Mouse (Mus musculus): Measurements from ENCODE around the gene Atp1b2. TPM values are rescaled to one million over a fixed set of nuclear protein-coding genes. Genes with fewer than 3 reads are reported as not detected.

Atp1b2 gene
- polyA plus RNA-seq, 1 experiment from 2014 or later: 31.0 TPM

- ATAC-seq (replicated peaks; ENCODE audit: insufficient number of reproducible peaks, low FRiP score, low TSS enrichment): no peak
- Histone ChIP-seq H3K4me2 (peak overlapping the region; percentile 99), H3K27ac (ENCODE audit: low read depth, low read length) (peak overlapping the region; percentile 77; the same call in 1 of the 2 replicates), H3K36me3 (ENCODE audit: control insufficient read depth, insufficient read depth, low read length) (no peaks in the 10 kb centered on the region), H3K27me3 (ENCODE audit: control insufficient read depth, insufficient read depth, low read length) (no peaks in the 10 kb centered on the region), H3K9me3 (replicated peaks; ENCODE audit: control insufficient read depth, low read length) (no peaks in the 10 kb centered on the region), H3K4me1 (ENCODE audit: control insufficient read depth, insufficient read depth, low read length) (peaks cover 42% of the 10 kb centered on the region), H3K4me3 (ENCODE audit: low read depth, low read length) (peak overlapping the region; percentile 59), H3K9ac (ENCODE audit: low read depth, low read length) (peak overlapping the region; percentile 83; the same call in 1 of the 2 replicates)
- WGBS (ENCODE audit: insufficient replicate concordance): 50% methylated on average over 3 of the region's 3 CpGs
Observed at GRCm38 (mm10) chr11:69604347-69604746, 1.4 kb downstream of the Atp1b2 start.

DNA sequence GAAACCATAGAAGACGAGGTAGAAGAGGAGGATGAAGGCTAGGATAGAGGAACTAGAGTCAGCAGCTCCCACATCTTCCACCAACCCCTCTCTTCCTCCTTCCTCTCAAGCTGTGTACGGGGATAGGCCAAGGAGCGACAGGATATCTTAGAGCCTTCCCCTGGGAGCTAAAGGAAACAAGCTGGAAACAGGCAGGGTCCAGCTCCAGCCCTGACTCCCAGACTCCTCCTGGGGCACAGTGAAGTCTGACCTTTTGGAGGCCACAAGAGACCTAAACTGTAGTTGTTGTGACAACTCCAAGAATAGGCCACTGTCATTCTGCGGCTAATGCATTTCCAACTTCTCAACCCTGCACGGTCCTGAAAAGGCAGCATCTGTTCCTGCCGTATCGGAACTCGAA lies 2.2 kb downstream of the Atp1b2 start:
- no peak for ATAC-seq (replicated peaks; ENCODE audit: insufficient number of reproducible peaks, low FRiP score, low TSS enrichment)
- H3K4me3 ChIP-seq (ENCODE audit: low read depth, low read length): no peak overlapping the region
- no peaks in the 10 kb centered on the region for H3K27me3 ChIP-seq (ENCODE audit: control insufficient read depth, insufficient read depth, low read length)
- 68% methylated on average over 8 of the region's 8 CpGs for WGBS (ENCODE audit: insufficient replicate concordance)
- peak overlapping the region; percentile 99; the same call in 1 of the 2 replicates for H3K4me2 ChIP-seq
- peaks cover 44% of the 10 kb centered on the region for H3K4me1 ChIP-seq (ENCODE audit: control insufficient read depth, insufficient read depth, low read length)
- H3K36me3 ChIP-seq (ENCODE audit: control insufficient read depth, insufficient read depth, low read length): no peaks in the 10 kb centered on the region
- H3K9ac ChIP-seq (ENCODE audit: low read depth, low read length): no peak overlapping the region
- no peak overlapping the region for H3K27ac ChIP-seq (ENCODE audit: low read depth, low read length)
- no peaks in the 10 kb centered on the region for H3K9me3 ChIP-seq (replicated peaks; ENCODE audit: control insufficient read depth, low read length)

DNA sequence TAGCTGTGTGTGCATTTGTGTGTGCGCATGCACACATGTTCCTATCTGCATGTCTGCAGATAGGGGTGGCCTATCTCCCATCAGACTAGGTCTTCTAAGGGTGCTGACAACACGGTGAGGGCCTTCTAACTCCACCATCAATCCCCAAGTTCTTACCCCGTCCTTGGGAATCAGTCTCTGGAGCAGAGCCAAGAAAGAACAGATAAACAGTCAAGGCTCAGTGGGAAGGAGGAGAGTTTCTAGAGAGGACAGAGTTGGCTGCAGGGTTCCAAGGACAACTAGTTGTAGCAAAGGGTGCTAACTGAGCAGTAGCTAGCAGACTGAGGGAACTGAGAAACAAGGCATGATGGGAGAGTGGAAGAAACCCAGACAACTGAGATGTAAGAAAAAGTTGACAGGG lies 4.0 kb downstream of the Atp1b2 start:
- no peaks in the 10 kb centered on the region for H3K36me3 ChIP-seq (ENCODE audit: control insufficient read depth, insufficient read depth, low read length)
- peak overlapping the region; percentile 15; the same call in 1 of the 2 replicates for H3K4me2 ChIP-seq
- WGBS (ENCODE audit: insufficient replicate concordance): 31% methylated on average over 3 of the region's 3 CpGs
- peaks cover 44% of the 10 kb centered on the region for H3K4me1 ChIP-seq (ENCODE audit: control insufficient read depth, insufficient read depth, low read length)
- no peak overlapping the region for H3K4me3 ChIP-seq (ENCODE audit: low read depth, low read length)
- peak overlapping the region; percentile 31; the same call in 1 of the 2 replicates for H3K9ac ChIP-seq (ENCODE audit: low read depth, low read length)
- H3K9me3 ChIP-seq (replicated peaks; ENCODE audit: control insufficient read depth, low read length): no peaks in the 10 kb centered on the region
- no peaks in the 10 kb centered on the region for H3K27me3 ChIP-seq (ENCODE audit: control insufficient read depth, insufficient read depth, low read length)
- no peak for ATAC-seq (replicated peaks; ENCODE audit: insufficient number of reproducible peaks, low FRiP score, low TSS enrichment)
- peak overlapping the region; percentile 48; the same call in 1 of the 2 replicates for H3K27ac ChIP-seq (ENCODE audit: low read depth, low read length)

DNA sequence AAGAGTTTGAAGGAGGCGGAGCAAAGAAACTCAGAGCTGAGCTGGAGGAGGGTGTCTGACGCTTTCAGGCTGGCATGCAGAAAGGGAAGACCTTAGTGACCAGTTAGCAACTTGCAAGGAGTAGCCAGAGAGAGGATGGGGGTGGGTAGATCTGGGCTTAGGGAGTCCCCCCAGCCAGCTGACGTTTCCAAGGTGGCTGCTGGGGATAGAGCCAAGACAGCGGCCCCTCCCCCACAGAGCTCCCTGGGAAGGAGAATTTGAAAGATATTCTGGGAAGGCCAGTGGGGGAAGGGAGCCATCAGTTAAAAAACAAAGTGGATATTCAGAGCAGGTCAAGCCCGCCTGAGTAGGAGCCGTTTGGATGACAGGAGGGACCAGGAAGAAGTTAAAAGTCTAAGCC lies 5.6 kb downstream of the Atp1b2 start:
- Histone ChIP-seq H3K27me3 (ENCODE audit: control insufficient read depth, insufficient read depth, low read length) (no peaks in the 10 kb centered on the region), H3K4me1 (ENCODE audit: control insufficient read depth, insufficient read depth, low read length) (peaks cover 44% of the 10 kb centered on the region), H3K36me3 (ENCODE audit: control insufficient read depth, insufficient read depth, low read length) (no peaks in the 10 kb centered on the region), H3K27ac (ENCODE audit: low read depth, low read length) (peak overlapping the region; percentile 73), H3K4me2 (peak overlapping the region; percentile 41), H3K9ac (ENCODE audit: low read depth, low read length) (no peak overlapping the region; the same call in 1 of the 2 replicates), H3K4me3 (ENCODE audit: low read depth, low read length) (no peak overlapping the region), H3K9me3 (replicated peaks; ENCODE audit: control insufficient read depth, low read length) (no peaks in the 10 kb centered on the region)
- WGBS (ENCODE audit: insufficient replicate concordance): 8% methylated on average over 6 of the region's 6 CpGs
- peak; percentile 53; the same call in 1 of the 2 replicates for ATAC-seq (replicated peaks; ENCODE audit: insufficient number of reproducible peaks, low FRiP score, low TSS enrichment)

DNA sequence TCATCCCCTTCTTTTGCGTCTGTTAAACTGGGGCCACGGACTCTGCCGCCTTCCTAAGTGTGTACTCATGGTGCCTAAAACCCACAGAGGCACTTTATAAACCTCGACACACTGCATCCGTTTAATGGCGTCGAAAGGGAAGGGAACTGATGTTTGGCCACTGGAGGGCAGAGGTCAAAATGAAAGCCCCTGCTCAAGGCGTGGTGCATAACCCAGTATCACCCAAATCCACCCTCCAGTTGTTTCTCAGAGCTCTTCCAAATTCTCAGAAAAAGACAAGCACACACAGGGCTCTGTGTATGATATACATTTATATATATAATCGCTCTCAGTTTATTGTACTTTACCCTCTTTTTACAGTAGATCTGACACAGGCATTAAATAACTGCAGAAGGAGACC lies 6.3 kb downstream of the Atp1b2 start:
- no peak overlapping the region for H3K4me3 ChIP-seq (ENCODE audit: low read depth, low read length)
- H3K9me3 ChIP-seq (replicated peaks; ENCODE audit: control insufficient read depth, low read length): no peaks in the 10 kb centered on the region
- ATAC-seq (replicated peaks; ENCODE audit: insufficient number of reproducible peaks, low FRiP score, low TSS enrichment): no peak; the same call in 1 of the 2 replicates
- H3K9ac ChIP-seq (ENCODE audit: low read depth, low read length): no peak overlapping the region; the same call in 1 of the 2 replicates
- 7% methylated on average over 9 of the region's 9 CpGs for WGBS (ENCODE audit: insufficient replicate concordance)
- H3K36me3 ChIP-seq (ENCODE audit: control insufficient read depth, insufficient read depth, low read length): no peaks in the 10 kb centered on the region
- peaks cover 42% of the 10 kb centered on the region for H3K4me1 ChIP-seq (ENCODE audit: control insufficient read depth, insufficient read depth, low read length)
- H3K4me2 ChIP-seq: peak overlapping the region; percentile 41
- 0 out of 2 replicates have a peak overlapping the region, but pooled peaks have one; percentile 73 for H3K27ac ChIP-seq (ENCODE audit: low read depth, low read length)
- H3K27me3 ChIP-seq (ENCODE audit: control insufficient read depth, insufficient read depth, low read length): no peaks in the 10 kb centered on the region

- no peak overlapping the region for H3K9ac ChIP-seq (ENCODE audit: low read depth, low read length)
- no peaks in the 10 kb centered on the region for H3K27me3 ChIP-seq (ENCODE audit: control insufficient read depth, insufficient read depth, low read length)
- H3K4me3 ChIP-seq (ENCODE audit: low read depth, low read length): no peak overlapping the region
- H3K4me1 ChIP-seq (ENCODE audit: control insufficient read depth, insufficient read depth, low read length): peaks cover 8% of the 10 kb centered on the region
- no peak overlapping the region for H3K27ac ChIP-seq (ENCODE audit: low read depth, low read length)
- no peaks in the 10 kb centered on the region for H3K9me3 ChIP-seq (replicated peaks; ENCODE audit: control insufficient read depth, low read length)
- H3K4me2 ChIP-seq: no peak overlapping the region
- peaks cover 12% of the 10 kb centered on the region for H3K36me3 ChIP-seq (ENCODE audit: control insufficient read depth, insufficient read depth, low read length)
- 95% methylated on average over 6 of the region's 6 CpGs for WGBS (ENCODE audit: insufficient replicate concordance)
- no peak for ATAC-seq (replicated peaks; ENCODE audit: insufficient number of reproducible peaks, low FRiP score, low TSS enrichment)
Observed at GRCm38 (mm10) chr11:69594853-69595252, 10.9 kb downstream of the Atp1b2 start.

DNA sequence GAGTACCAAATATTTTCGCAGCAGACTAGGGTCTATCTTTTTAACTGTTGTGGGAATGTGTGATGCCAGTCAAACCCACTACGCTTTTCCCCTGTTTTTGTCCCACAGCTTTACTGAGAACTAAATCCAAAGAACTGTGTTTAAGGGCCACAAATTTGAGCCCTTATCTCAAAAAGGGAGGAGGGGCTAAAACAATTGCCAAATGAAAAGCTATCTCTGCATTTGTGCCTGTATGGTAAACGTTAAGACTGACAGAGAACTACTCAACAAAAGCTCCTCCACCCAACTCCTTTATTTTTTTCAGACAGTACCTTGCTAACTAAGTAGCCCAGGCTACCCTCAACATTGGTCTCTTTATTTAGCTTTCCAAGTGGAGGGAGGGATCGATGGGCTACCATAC lies 12.9 kb downstream of the Atp1b2 start:
- H3K4me3 ChIP-seq (ENCODE audit: low read depth, low read length): no peak overlapping the region
- H3K9me3 ChIP-seq (replicated peaks; ENCODE audit: control insufficient read depth, low read length): no peaks in the 10 kb centered on the region
- peaks cover 29% of the 10 kb centered on the region for H3K36me3 ChIP-seq (ENCODE audit: control insufficient read depth, insufficient read depth, low read length)
- no peaks in the 10 kb centered on the region for H3K4me1 ChIP-seq (ENCODE audit: control insufficient read depth, insufficient read depth, low read length)
- H3K4me2 ChIP-seq: no peak overlapping the region
- no peak overlapping the region for H3K27ac ChIP-seq (ENCODE audit: low read depth, low read length)
- no peak for ATAC-seq (replicated peaks; ENCODE audit: insufficient number of reproducible peaks, low FRiP score, low TSS enrichment)
- H3K27me3 ChIP-seq (ENCODE audit: control insufficient read depth, insufficient read depth, low read length): no peaks in the 10 kb centered on the region
- 80% methylated on average over 4 of the region's 4 CpGs for WGBS (ENCODE audit: insufficient replicate concordance)
- H3K9ac ChIP-seq (ENCODE audit: low read depth, low read length): no peak overlapping the region

- peaks cover 33% of the 10 kb centered on the region for H3K36me3 ChIP-seq (ENCODE audit: control insufficient read depth, insufficient read depth, low read length)
- no peaks in the 10 kb centered on the region for H3K4me1 ChIP-seq (ENCODE audit: control insufficient read depth, insufficient read depth, low read length)
- 76% methylated on average over 7 of the region's 7 CpGs for WGBS (ENCODE audit: insufficient replicate concordance)
- H3K27ac ChIP-seq (ENCODE audit: low read depth, low read length): no peak overlapping the region
- no peak overlapping the region for H3K9ac ChIP-seq (ENCODE audit: low read depth, low read length)
- H3K27me3 ChIP-seq (ENCODE audit: control insufficient read depth, insufficient read depth, low read length): no peaks in the 10 kb centered on the region
- no peak overlapping the region for H3K4me2 ChIP-seq
- no peak overlapping the region for H3K4me3 ChIP-seq (ENCODE audit: low read depth, low read length)
- H3K9me3 ChIP-seq (replicated peaks; ENCODE audit: control insufficient read depth, low read length): no peaks in the 10 kb centered on the region
- ATAC-seq (replicated peaks; ENCODE audit: insufficient number of reproducible peaks, low FRiP score, low TSS enrichment): no peak
Observed at GRCm38 (mm10) chr11:69591899-69592637, 13.7 kb downstream of the Atp1b2 start.

DNA sequence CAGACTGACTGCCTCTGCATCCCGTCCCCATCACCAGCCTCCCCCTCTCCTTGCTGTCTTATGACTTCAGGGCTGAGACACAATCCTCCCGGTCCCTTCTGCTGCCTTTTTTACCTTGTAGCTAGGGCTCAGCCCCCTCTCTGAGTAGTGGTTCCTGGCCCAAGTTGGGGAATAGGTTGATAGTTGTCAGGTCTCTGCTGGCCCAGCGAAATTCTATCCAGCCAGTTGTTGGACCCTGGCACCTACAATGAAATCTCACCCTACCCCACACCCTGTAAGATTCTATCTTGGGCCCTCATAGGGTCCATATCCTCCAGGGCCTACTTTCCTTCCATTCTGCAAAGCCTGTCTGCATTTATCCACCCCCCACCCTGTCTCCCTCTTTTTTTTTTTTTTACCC lies 14.3 kb downstream of the Atp1b2 start:
- Histone ChIP-seq H3K27me3 (ENCODE audit: control insufficient read depth, insufficient read depth, low read length) (no peaks in the 10 kb centered on the region), H3K4me1 (ENCODE audit: control insufficient read depth, insufficient read depth, low read length) (no peaks in the 10 kb centered on the region), H3K4me3 (ENCODE audit: low read depth, low read length) (no peak overlapping the region), H3K27ac (ENCODE audit: low read depth, low read length) (no peak overlapping the region), H3K36me3 (ENCODE audit: control insufficient read depth, insufficient read depth, low read length) (peaks cover 33% of the 10 kb centered on the region), H3K9ac (ENCODE audit: low read depth, low read length) (no peak overlapping the region), H3K4me2 (no peak overlapping the region), H3K9me3 (replicated peaks; ENCODE audit: control insufficient read depth, low read length) (no peaks in the 10 kb centered on the region)
- 75% methylated on average over 3 of the region's 3 CpGs for WGBS (ENCODE audit: insufficient replicate concordance)
- no peak for ATAC-seq (replicated peaks; ENCODE audit: insufficient number of reproducible peaks, low FRiP score, low TSS enrichment)
